Mouse (Mus musculus) limb, embryonic 12.5 days (tissue): ENCODE measurements at regions not wholly inside any gene's neighbourhood (a gene's known extent, or its start where the extent isn't known, plus 50 kb on each side); places are given as distances from the start of the nearest gene placed in this dataset.

Experiments used
- ATAC-seq: fragments of 200-750 bp; cut with Nextera tagmentation; 2 replicates; pipeline ENCODE4 v1.8.0; 2017; ENCODE audit warnings: low read depth, moderate TSS enrichment; ENCODE audit not compliant: insufficient number of reproducible peaks, insufficient read depth, low FRiP score, low TSS enrichment
- H3K27ac ChIP-seq: fragments of 300-500 bp; sonication (generic); 2 replicates; pipeline ENCODE4 v1.5.1; 2016; ENCODE audit warnings: mild to moderate bottlenecking, moderate library complexity
- H3K27me3 ChIP-seq: fragments of 300-500 bp; sonication (generic); 2 replicates; pipeline ENCODE4 v1.6.1; 2016; ENCODE audit warnings: mild to moderate bottlenecking, moderate library complexity
- H3K36me3 ChIP-seq: fragments of 300-500 bp; sonication (generic); 2 replicates; pipeline ENCODE4 v1.6.1; 2016; ENCODE audit warnings: mild to moderate bottlenecking, moderate library complexity
- H3K4me1 ChIP-seq: fragments of 300-500 bp; sonication (generic); replicated peaks from 2 replicates; pipeline ENCODE4 v1.6.1; 2016
- H3K4me2 ChIP-seq: fragments of 300-500 bp; sonication (generic); 2 replicates; pipeline ENCODE4 v1.6.1; 2016; ENCODE audit warnings: mild to moderate bottlenecking, moderate library complexity
- H3K4me3 ChIP-seq: fragments of 300-500 bp; sonication (generic); replicated peaks from 2 replicates; pipeline ENCODE4 v1.5.1; 2016; ENCODE audit warnings: mild to moderate bottlenecking
- H3K9ac ChIP-seq: fragments of 300-500 bp; sonication (generic); replicated peaks from 2 replicates; pipeline ENCODE4 v1.6.1; 2016; ENCODE audit warnings: mild to moderate bottlenecking, moderate library complexity
- H3K9me3 ChIP-seq: fragments of 300-500 bp; sonication (generic); 2 replicates; pipeline ENCODE4 v1.6.1; 2016; ENCODE audit warnings: mild to moderate bottlenecking, moderate library complexity
- WGBS: fragments of 180-500 bp; shearing (Covaris S2); methylation state at CpG from one replicate; pipeline ENCODE4 v1.1.7; 2016; 5-methylcytosine and 5-hydroxymethylcytosine counted together

GRCm38 (mm10) chr3:120477232-120477631 lies 693.0 kb upstream of the Ptbp2 start:
- WGBS = 52% methylated on average over 2 of the region's 2 CpGs
- ATAC-seq = peak; percentile 59; the same call in 1 of the 2 replicates
- Histone ChIP-seq H3K36me3 (no peaks in the 10 kb centered on the region), H3K9ac (no peak overlapping the region), H3K4me2 (no peak overlapping the region), H3K27me3 (no peaks in the 10 kb centered on the region), H3K9me3 (no peaks in the 10 kb centered on the region), H3K4me1 (no peaks in the 10 kb centered on the region), H3K4me3 (no peak overlapping the region), H3K27ac (no peak overlapping the region)

- no peaks in the 10 kb centered on the region for H3K27me3 ChIP-seq
These were observed 689.4 kb upstream of the Ptbp2 start for GRCm38 (mm10) chr3:120473645-120474038.

DNA sequence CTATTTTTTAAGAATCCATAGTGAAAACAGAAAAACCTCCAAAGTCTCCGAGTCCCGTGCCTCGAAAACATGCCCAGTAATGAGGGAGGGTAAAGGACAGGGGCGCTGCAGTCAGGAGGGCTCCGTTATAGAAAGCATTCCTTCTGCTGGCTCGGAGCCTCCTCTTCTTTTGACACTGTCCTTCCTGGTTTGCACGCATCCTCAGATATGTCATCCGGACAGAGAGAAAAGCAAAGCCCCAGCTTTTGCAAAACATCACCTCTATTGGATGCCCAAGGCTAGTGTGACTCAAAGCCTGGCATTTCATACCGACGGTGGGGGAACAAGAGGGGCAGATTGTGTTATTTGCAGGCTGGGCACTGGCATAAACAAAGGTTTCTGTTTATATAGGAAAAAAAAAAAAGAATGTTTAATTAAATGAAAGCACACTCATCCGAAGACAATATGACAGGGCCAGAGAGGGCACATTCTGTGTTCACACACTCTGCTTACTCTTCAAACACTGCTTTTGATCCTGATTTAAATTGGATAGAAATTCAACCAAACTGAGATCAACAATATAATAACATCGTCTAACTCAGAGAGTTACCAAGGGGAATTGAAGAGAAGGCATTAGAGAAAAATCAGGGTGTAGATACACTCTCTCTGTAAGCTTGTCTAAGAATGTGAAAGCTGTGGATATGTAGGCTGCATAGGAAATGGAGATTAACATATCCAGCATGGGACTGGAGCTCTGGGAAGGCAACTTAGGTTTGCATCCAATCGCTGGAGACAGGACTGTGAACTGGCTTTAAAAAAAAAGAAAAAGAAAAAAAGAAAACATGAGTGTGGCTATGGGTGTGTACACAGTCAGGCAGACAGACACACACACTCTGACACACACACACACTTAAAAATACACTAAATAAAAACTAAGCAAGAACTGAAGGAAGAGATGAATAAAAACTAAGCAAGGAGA lies 688.7 kb upstream of the Ptbp2 start:
- WGBS = 81% methylated on average over 13 of the region's 13 CpGs
- no peaks in the 10 kb centered on the region for H3K9me3 ChIP-seq

More at GRCm38 (mm10) chr3:120473645-120474038, 689.4 kb upstream of the Ptbp2 start:
- H3K4me2 ChIP-seq = no peak overlapping the region
- H3K9me3 ChIP-seq = no peaks in the 10 kb centered on the region
- no peak for ATAC-seq
- H3K9ac ChIP-seq = no peak overlapping the region
- H3K4me3 ChIP-seq = no peak overlapping the region
- no peak overlapping the region for H3K27ac ChIP-seq
- WGBS = 74% methylated on average over 2 of the region's 2 CpGs
- H3K4me1 ChIP-seq = no peaks in the 10 kb centered on the region
- H3K36me3 ChIP-seq = no peaks in the 10 kb centered on the region

DNA sequence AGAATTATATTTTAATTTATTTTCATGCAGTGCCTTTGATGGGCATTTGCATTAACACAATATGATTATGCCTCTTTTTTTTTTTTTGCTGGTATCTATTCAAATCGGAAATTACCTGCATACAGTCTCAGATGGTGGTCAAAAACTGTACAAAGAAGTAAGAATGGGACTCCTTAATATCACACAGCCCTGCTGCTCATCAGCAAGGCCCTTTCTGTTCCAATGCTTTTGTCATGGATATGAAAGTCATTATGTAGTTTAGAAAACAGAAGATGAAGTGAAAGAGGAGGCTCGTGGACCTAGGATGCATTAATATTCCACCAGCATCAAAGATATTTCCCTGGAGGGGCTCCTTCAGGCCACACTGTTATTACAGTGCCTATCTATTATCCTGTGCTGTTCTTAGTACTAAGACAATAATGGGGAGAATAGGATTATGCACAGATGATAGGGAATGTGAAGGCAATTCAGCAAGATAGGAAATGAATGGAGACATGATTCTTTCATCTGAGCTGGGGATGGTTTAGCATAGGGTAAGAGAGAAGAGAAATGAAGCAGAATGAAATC lies 687.7 kb upstream of the Ptbp2 start:
- Histone ChIP-seq H3K4me2 (no peak overlapping the region), H3K27ac (no peak overlapping the region), H3K9me3 (no peaks in the 10 kb centered on the region), H3K4me1 (no peaks in the 10 kb centered on the region), H3K27me3 (no peaks in the 10 kb centered on the region), H3K36me3 (no peaks in the 10 kb centered on the region), H3K4me3 (no peak overlapping the region), H3K9ac (no peak overlapping the region)
- 72% methylated on average over 2 of the region's 2 CpGs for WGBS
- ATAC-seq = no peak

More for the DNA sequence above, 688.7 kb upstream of the Ptbp2 start:
- Histone ChIP-seq H3K4me3 (no peak overlapping the region), H3K36me3 (no peaks in the 10 kb centered on the region), H3K27me3 (no peaks in the 10 kb centered on the region), H3K4me2 (no peak overlapping the region), H3K4me1 (no peaks in the 10 kb centered on the region), H3K27ac (no peak overlapping the region), H3K9ac (no peak overlapping the region)
- ATAC-seq = no peak

- Histone ChIP-seq H3K9ac (no peak overlapping the region), H3K4me3 (no peak overlapping the region), H3K9me3 (no peaks in the 10 kb centered on the region), H3K27me3 (no peaks in the 10 kb centered on the region), H3K27ac (no peak overlapping the region), H3K36me3 (no peaks in the 10 kb centered on the region), H3K4me1 (no peaks in the 10 kb centered on the region), H3K4me2 (no peak overlapping the region)
- ATAC-seq = no peak
- 60% methylated on average over 2 of the region's 2 CpGs for WGBS
These were observed 684.6 kb upstream of the Ptbp2 start for GRCm38 (mm10) chr3:120468887-120469286.

- no peaks in the 10 kb centered on the region for H3K36me3 ChIP-seq
- H3K4me2 ChIP-seq = no peak overlapping the region
- no peak overlapping the region for H3K4me3 ChIP-seq
- H3K27ac ChIP-seq = no peak overlapping the region
- no peaks in the 10 kb centered on the region for H3K4me1 ChIP-seq
- no peak overlapping the region for H3K9ac ChIP-seq
- H3K9me3 ChIP-seq = no peaks in the 10 kb centered on the region
- no peaks in the 10 kb centered on the region for H3K27me3 ChIP-seq
- no peak for ATAC-seq
These were observed 676.5 kb upstream of the Ptbp2 start for GRCm38 (mm10) chr3:120460717-120461116.

GRCm38 (mm10) chr3:120457912-120458311 lies 673.6 kb upstream of the Ptbp2 start:
- Histone ChIP-seq H3K27me3 (no peaks in the 10 kb centered on the region), H3K27ac (no peak overlapping the region), H3K9me3 (no peaks in the 10 kb centered on the region), H3K36me3 (no peaks in the 10 kb centered on the region), H3K4me3 (no peak overlapping the region), H3K4me2 (no peak overlapping the region), H3K9ac (no peak overlapping the region), H3K4me1 (no peaks in the 10 kb centered on the region)
- WGBS = 94% methylated on average over 7 of the region's 7 CpGs
- ATAC-seq = no peak

GRCm38 (mm10) chr3:120441127-120441526 lies 656.9 kb upstream of the Ptbp2 start:
- Histone ChIP-seq H3K4me1 (no peaks in the 10 kb centered on the region), H3K4me2 (no peak overlapping the region), H3K27me3 (no peaks in the 10 kb centered on the region), H3K4me3 (no peak overlapping the region), H3K27ac (no peak overlapping the region), H3K9ac (no peak overlapping the region), H3K9me3 (no peaks in the 10 kb centered on the region), H3K36me3 (no peaks in the 10 kb centered on the region)
- ATAC-seq = no peak
- 71% methylated on average over 4 of the region's 4 CpGs for WGBS

DNA sequence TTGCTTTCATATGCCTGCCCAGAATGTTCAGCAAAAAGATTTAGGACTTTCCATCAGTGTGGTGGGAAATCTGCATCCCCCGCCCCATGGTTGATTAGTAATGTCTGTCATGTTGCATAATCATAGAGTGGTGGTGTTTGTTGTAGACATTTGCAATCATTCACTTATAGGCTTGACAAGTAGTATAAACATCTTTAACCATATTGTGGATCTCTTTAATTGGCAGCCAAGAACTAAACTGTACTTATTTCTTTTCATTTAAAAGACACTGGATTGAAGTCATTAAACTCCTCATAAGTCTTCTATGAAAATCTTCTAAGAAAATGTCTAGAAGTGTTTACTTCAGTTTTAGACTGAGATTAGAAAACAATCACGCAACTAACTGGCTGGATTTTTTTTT lies 646.0 kb upstream of the Ptbp2 start:
- H3K4me2 ChIP-seq = no peak overlapping the region
- no peaks in the 10 kb centered on the region for H3K36me3 ChIP-seq
- H3K4me1 ChIP-seq = no peaks in the 10 kb centered on the region
- WGBS = 82% methylated on average over 2 of the region's 2 CpGs
- H3K9ac ChIP-seq = no peak overlapping the region
- H3K27ac ChIP-seq = no peak overlapping the region
- no peaks in the 10 kb centered on the region for H3K27me3 ChIP-seq
- no peak overlapping the region for H3K4me3 ChIP-seq
- H3K9me3 ChIP-seq = no peaks in the 10 kb centered on the region
- no peak for ATAC-seq

DNA sequence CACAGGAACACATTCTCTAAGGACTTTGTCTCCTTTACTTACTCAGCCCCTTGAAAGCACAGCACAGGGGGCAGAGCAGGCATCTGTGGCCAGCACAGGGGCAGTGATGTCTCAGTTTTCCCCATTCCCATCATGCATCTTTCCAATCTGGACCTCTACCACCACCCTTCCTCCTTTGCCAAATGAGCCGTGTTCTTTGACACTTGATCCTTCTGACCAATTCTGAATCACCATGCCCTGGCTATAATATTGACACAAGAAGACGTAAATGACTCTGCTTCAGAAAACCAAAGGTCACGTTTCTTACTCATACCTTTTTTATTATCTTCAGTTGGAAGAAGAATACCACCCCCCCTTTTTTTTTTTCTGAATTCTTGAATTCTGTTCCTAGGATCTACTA lies 632.4 kb upstream of the Ptbp2 start:
- Histone ChIP-seq H3K9ac (no peak overlapping the region), H3K4me2 (no peak overlapping the region), H3K4me1 (no peaks in the 10 kb centered on the region), H3K9me3 (no peaks in the 10 kb centered on the region), H3K27ac (no peak overlapping the region), H3K4me3 (no peak overlapping the region), H3K36me3 (no peaks in the 10 kb centered on the region), H3K27me3 (no peaks in the 10 kb centered on the region)
- WGBS = 71% methylated on average over 3 of the region's 3 CpGs
- ATAC-seq = no peak

DNA sequence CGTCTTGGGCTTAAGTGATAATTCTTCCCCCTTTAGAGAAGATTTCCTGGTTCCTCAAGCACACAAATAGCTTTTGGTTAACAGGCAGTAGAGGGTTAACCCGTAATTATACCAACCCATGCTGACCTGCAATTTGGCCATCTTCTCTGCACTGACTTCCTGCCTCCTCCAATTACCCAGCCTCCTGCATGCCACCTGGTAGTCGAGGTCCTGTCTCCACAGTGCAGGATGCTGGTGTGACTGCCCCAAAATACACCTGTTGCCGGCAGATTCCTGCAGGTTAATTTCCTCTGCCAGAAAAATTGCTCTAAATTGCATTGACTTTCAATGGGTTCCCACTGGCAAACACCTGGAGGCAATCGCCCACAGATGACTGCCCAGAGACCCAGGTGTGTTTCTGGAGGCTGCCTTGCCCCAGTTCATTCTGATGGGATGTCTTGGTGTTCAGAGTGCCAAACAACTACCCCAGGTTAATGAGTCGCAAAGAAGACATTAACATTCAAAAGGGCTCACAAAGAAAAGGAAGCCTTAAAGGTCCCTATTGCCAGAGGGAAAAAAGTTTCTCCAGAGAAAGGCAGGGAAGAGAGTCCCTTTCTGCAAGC lies 591.5 kb upstream of the Ptbp2 start:
- Histone ChIP-seq H3K4me1 (0 out of 2 replicates have a peak, but pooled peaks cover 2% of the 10 kb centered on the region), H3K4me2 (no peak overlapping the region), H3K4me3 (no peak overlapping the region), H3K27ac (no peak overlapping the region), H3K9ac (no peak overlapping the region), H3K27me3 (no peaks in the 10 kb centered on the region), H3K9me3 (no peaks in the 10 kb centered on the region), H3K36me3 (no peaks in the 10 kb centered on the region)
- no peak for ATAC-seq
- 22% methylated on average over 6 of the region's 6 CpGs for WGBS
